Mouse (Mus musculus) forebrain, embryonic 12.5 days (tissue): ENCODE results near the gene Hirip3. TPM values are rescaled to one million over a fixed set of nuclear protein-coding genes. Genes with fewer than 3 reads are reported as not detected.

ENCODE experiments used
- ATAC-seq: fragments of 200-750 bp; cut with Nextera tagmentation; 2 replicates; pipeline ENCODE4 v1.8.0; 2017; ENCODE audit warnings: moderate TSS enrichment; ENCODE audit not compliant: low FRiP score
- H3K27ac ChIP-seq: fragments of 300-500 bp; sonication (generic); 2 replicates; pipeline ENCODE4 v1.5.1; 2016; ENCODE audit warnings: mild to moderate bottlenecking
- H3K27me3 ChIP-seq: fragments of 300-500 bp; sonication (generic); 2 replicates; pipeline ENCODE4 v1.6.1; 2016; ENCODE audit warnings: mild to moderate bottlenecking
- H3K36me3 ChIP-seq: fragments of 300-500 bp; sonication (generic); replicated peaks from 2 replicates; pipeline ENCODE4 v1.6.1; 2016; ENCODE audit warnings: mild to moderate bottlenecking
- H3K4me1 ChIP-seq: fragments of 300-500 bp; sonication (generic); 2 replicates; pipeline ENCODE4 v1.6.1; 2016
- H3K4me2 ChIP-seq: fragments of 300-500 bp; sonication (generic); 2 replicates; pipeline ENCODE4 v1.6.1; 2016; ENCODE audit warnings: mild to moderate bottlenecking, moderate library complexity
- H3K4me3 ChIP-seq: fragments of 300-500 bp; sonication (generic); replicated peaks from 2 replicates; pipeline ENCODE4 v1.5.1; 2016; ENCODE audit warnings: mild to moderate bottlenecking
- H3K9ac ChIP-seq: fragments of 300-500 bp; sonication (generic); 2 replicates; pipeline ENCODE4 v1.6.1; 2016; ENCODE audit warnings: mild to moderate bottlenecking
- H3K9me3 ChIP-seq: fragments of 300-500 bp; sonication (generic); 2 replicates; pipeline ENCODE4 v1.6.1; 2016
- WGBS: fragments of 180-500 bp; shearing (Covaris S2); methylation state at CpG from one replicate; pipeline ENCODE4 v1.1.7; 2016; 5-methylcytosine and 5-hydroxymethylcytosine counted together
- polyA plus RNA-seq: library from polyadenylated mRNA; unstranded; fragments of >200 nt; fragmentation: Nextera tagmentation; extraction: Ambion mirVana; gene quantifications from 2 replicates; pipeline ENCODE4 v1.2.1, GENCODE M21; 2016

The Hirip3 gene
- 53.3 TPM in 2 replicates for polyA plus RNA-seq

DNA sequence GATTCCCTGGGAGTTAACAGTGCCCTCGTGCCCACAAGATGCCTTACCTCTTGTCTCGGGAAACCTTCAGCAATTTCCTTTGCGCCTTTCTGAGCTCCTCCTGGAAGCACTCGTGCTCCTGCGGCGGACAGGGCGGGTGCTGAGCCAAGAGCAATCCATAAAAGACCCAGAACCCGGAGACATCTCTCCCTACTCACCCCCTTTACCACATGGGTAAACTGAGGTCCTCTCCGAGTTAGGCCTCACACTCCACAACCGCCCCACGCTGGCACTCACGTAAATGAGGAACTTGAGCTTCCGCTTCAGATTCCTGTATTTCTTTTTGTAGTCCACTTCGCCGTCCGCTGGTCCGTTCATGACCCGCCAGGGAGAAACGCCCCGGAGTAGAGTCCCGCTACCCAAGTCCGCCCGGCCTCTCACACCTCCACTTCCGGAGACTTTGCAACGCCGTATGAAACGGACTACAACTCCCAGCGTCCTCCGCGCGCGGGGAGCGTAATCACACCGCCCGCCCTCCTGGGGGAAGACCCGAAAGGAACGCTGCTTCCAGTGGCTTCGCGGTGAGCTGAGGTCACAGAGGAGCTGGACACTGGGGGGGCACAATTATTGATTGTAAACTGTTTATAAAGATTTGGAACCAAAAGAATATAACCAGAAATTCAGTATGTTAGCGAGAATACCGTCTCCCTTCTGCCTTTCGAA, at the start of gene Hirip3:
Gene Hirip3, plus strand, starts transcription at position 544 of the 702 bp plus-strand sequence.
- Histone ChIP-seq H3K4me3 (peak within 1 kb of the TSS; percentile 65), H3K9me3 (no peaks in the 10 kb centered on the region), H3K27me3 (no peaks in the 10 kb centered on the region), H3K4me2 (peak within 1 kb of the TSS; percentile 84), H3K36me3 (peaks cover 65% of the 10 kb centered on the region), H3K27ac (peak within 1 kb of the TSS; percentile 80), H3K4me1 (peaks cover 33% of the 10 kb centered on the region), H3K9ac (peak within 1 kb of the TSS; percentile 71)
- ATAC-seq = peak; percentile 89
- WGBS = 4% methylated on average over 42 of the region's 42 CpGs

DNA sequence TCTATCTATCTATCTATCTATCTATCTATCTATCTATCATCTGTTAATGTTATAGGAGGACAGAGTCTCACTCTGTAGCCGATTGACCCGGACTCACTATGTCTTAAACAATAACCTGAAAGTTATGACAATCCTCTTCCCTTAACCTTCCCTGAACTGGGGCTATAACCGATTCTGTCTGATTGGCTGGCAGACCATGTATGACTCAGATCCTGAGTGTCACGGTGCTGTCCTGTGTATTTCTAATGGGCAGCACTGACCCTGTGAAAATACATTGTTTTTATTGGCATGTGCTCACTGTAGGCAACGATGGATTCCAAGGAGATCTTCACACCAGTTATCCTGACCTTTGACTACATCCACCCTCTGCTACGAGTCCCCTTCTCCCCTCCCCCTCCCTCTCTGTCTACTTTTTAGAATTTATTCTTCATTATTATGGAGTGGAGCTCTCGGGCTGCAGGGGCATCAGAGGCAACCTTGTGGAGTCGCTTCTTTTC, 46.0 kb upstream of the Hirip3 start:
- Histone ChIP-seq H3K9ac (no peak overlapping the region), H3K4me1 (peaks cover 3% of the 10 kb centered on the region; the same call in 1 of the 2 replicates), H3K27ac (no peak overlapping the region), H3K4me2 (no peak overlapping the region), H3K9me3 (no peaks in the 10 kb centered on the region), H3K27me3 (0 out of 2 replicates have a peak, but pooled peaks cover 4% of the 10 kb centered on the region), H3K36me3 (no peaks in the 10 kb centered on the region), H3K4me3 (no peak overlapping the region)
- 64% methylated on average over 8 of the region's 8 CpGs for WGBS
- no peak for ATAC-seq

DNA sequence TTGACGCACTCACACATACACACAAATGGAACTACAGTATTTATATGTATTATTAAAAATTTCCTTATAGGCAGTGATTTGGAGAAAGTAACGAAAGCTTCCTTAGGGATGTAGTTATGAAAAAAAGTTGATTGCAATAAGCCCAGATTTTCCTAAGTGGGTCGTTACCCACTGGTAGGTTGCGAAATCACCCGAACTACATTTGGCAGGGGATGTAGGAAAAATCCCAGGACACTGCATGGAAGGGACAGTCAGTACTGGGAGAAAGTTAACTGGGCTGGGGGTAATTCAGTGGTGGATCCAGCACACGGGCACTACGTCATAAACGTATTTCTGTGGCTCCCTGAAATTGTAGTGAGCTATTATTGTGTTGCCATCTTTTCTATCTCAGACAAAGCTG, 45.3 kb upstream of the Hirip3 start:
- Histone ChIP-seq H3K4me3 (no peak overlapping the region), H3K4me1 (peaks cover 3% of the 10 kb centered on the region; the same call in 1 of the 2 replicates), H3K27ac (no peak overlapping the region), H3K9ac (no peak overlapping the region), H3K4me2 (no peak overlapping the region), H3K27me3 (0 out of 2 replicates have a peak, but pooled peaks cover 4% of the 10 kb centered on the region), H3K9me3 (no peaks in the 10 kb centered on the region), H3K36me3 (no peaks in the 10 kb centered on the region)
- 89% methylated on average over 8 of the region's 8 CpGs for WGBS
- no peak for ATAC-seq

DNA sequence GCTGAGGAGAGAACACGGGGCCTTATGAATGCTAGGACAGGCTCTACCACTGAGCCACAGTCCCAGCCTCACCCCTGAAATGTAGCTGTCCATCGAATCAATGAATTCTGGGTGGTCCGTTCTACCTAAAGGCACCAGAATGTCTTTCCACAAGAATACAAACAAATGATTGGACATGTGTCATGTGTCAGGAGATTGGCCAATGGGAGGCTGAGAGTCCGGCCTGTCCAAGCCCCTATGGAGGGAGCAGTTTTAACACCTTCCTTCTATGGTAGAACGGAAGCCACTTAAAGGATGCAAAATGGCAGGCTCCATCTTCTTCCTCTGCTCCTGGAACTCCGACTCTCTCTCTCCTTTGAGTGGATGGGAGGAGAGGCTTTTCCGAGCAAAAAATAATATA, 44.2 kb upstream of the Hirip3 start:
- ATAC-seq = no peak
- no peak overlapping the region for H3K27ac ChIP-seq
- peaks cover 9% of the 10 kb centered on the region; the same call in 1 of the 2 replicates for H3K27me3 ChIP-seq
- H3K9me3 ChIP-seq = no peaks in the 10 kb centered on the region
- no peak overlapping the region for H3K4me2 ChIP-seq
- no peak overlapping the region for H3K9ac ChIP-seq
- WGBS = 83% methylated on average over 7 of the region's 7 CpGs
- no peaks in the 10 kb centered on the region for H3K36me3 ChIP-seq
- peaks cover 10% of the 10 kb centered on the region for H3K4me1 ChIP-seq
- no peak overlapping the region for H3K4me3 ChIP-seq

DNA sequence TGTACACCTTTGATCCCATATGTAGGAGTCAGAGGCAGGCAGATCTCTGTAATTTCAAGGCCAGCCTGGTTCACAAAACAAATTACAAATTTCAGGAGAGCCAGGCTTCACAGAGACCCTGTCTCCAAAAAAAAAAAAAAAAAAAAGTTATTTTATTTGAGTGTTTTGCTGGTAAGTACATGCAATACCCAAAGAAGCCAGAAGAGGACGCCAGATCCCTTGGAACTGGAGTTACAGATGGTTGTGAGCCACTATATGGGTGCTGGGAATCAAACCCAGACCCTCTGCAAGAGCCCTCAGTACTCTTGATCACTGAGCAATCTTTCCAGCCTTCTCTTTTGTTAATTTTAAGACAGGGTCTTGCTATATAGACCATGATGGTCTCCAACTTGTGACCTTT, 43.0 kb upstream of the Hirip3 start:
- Histone ChIP-seq H3K9ac (no peak overlapping the region), H3K9me3 (no peaks in the 10 kb centered on the region), H3K4me1 (peaks cover 19% of the 10 kb centered on the region), H3K27ac (no peak overlapping the region), H3K4me2 (no peak overlapping the region), H3K4me3 (no peak overlapping the region), H3K27me3 (peaks cover 13% of the 10 kb centered on the region; the same call in 1 of the 2 replicates), H3K36me3 (no peaks in the 10 kb centered on the region)
- WGBS = 38% methylated on average over 1 of the region's 1 CpGs
- ATAC-seq = no peak

DNA sequence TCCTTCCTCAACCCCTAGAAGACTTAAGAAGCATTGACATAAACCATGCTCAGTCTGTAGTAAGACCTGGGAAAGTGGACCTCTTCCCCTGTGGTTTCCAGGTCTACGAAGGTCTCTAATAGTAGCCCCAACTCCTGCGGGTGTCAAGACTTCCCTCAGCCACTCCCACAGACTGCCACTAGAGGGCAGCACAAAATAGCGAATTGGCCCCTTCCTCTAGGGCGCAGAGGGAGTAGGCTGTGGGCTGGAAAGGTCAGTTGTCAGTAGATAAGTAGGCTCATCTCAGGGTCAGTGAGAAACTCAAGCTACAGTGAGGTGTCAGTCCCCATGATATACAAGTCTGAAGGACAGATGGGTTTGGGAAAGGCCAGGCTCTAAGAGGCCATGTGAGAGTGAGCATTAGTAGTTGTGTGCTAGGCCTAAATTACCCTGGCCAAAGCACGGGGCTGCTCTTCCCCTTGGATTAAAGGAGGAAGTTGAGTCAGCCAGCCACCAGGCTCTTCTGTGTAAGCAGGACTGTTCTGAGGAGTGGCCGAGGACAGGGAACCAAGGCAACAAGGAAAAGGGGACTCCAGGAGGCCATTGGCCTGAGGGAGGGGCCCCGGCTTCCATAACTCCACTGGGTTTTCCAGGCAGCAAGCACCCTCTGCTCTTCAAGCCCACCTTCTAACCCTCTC, 39.8 kb upstream of the Hirip3 start:
- Histone ChIP-seq H3K27me3 (peaks cover 16% of the 10 kb centered on the region; the same call in 1 of the 2 replicates), H3K9me3 (no peaks in the 10 kb centered on the region), H3K9ac (peak overlapping the region; percentile 86; the same call in 1 of the 2 replicates), H3K4me3 (no peak overlapping the region), H3K4me2 (peak overlapping the region; percentile 85), H3K27ac (peak overlapping the region; percentile 82), H3K36me3 (no peaks in the 10 kb centered on the region), H3K4me1 (peaks cover 39% of the 10 kb centered on the region)
- WGBS = 22% methylated on average over 7 of the region's 7 CpGs
- peak; percentile 39; the same call in 1 of the 2 replicates for ATAC-seq

DNA sequence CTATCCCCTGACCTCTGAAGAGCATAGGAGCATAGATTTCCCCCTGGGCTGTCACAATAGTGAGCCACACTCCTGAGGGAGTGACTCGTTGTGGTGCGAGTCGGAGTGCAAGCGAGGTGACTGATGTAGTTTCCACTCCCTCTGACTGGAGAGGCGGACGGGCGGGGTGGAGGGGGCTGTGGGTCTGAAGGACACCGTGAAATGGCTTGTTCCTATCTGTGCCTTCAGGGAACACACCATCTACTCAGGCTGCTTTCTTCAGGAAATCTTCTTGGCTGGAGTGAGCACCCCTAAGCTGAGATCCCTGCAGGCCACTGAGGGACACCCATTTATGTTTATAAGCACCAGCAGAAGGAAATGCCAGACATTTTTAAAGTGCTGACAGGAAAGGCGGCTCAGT, 39.0 kb upstream of the Hirip3 start:
- peaks cover 16% of the 10 kb centered on the region; the same call in 1 of the 2 replicates for H3K27me3 ChIP-seq
- peak; percentile 12 for ATAC-seq
- H3K9me3 ChIP-seq = no peaks in the 10 kb centered on the region
- H3K4me2 ChIP-seq = peak overlapping the region; percentile 85
- peaks cover 39% of the 10 kb centered on the region for H3K4me1 ChIP-seq
- H3K27ac ChIP-seq = peak overlapping the region; percentile 82
- no peaks in the 10 kb centered on the region for H3K36me3 ChIP-seq
- peak overlapping the region; percentile 86 for H3K9ac ChIP-seq
- peak overlapping the region; percentile 63 for H3K4me3 ChIP-seq
- WGBS = 13% methylated on average over 9 of the region's 9 CpGs

DNA sequence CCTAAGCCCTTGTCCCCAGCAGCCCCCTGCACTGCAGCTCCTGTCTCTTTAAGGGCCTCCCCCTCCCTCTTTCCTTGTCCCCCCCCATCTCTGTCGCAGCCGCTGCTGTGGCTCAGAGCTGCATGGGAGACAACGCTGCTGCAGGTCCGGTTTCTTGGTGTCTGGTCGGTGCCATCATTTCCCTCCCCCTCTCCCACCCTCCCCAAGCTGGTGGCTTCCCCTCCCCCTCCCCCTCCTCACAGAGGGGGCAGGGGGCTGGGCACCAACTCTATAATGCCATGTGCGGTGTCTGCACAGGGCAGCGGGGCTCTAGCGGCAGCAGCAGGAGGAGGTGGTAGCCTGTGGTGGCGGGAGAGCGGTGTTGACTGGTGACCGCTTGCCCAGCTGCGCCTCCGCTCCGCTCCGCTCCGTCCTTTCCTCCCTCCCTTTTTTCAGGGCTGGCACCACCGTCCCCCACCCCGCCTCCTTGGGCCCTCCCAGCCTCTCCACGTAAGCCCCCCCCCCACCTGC, 38.5 kb upstream of the Hirip3 start:
- peaks cover 16% of the 10 kb centered on the region; the same call in 1 of the 2 replicates for H3K27me3 ChIP-seq
- peak; percentile 84 for ATAC-seq
- WGBS = under 1% methylated on average over 16 of the region's 19 CpGs
- H3K27ac ChIP-seq = peak overlapping the region; percentile 82
- H3K9ac ChIP-seq = peak overlapping the region; percentile 86
- peak overlapping the region; percentile 63 for H3K4me3 ChIP-seq
- no peaks in the 10 kb centered on the region for H3K36me3 ChIP-seq
- no peaks in the 10 kb centered on the region for H3K9me3 ChIP-seq
- H3K4me2 ChIP-seq = peak overlapping the region; percentile 85
- H3K4me1 ChIP-seq = peaks cover 39% of the 10 kb centered on the region

DNA sequence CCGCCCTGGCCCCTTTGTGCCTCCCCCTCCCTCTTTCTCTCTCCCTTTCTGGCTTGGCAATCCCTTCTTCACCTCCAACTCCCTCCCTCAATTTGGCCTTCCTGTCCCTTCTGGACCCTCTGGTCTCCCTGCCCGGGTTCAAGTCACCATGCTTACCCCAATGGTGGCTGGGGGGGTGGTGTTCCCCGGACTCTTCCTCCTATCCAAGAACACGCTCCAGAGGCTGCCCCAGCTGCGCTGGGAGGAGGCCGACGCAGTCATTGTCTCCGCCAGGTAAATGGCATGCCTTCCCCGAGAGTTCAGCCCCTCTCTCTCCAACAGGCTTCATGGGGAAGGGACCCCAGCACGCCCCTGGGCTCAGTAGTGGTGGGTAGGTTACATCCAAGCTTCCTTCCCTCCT, 37.8 kb upstream of the Hirip3 start:
- Histone ChIP-seq H3K9ac (peak overlapping the region; percentile 86), H3K4me2 (peak overlapping the region; percentile 85), H3K4me3 (peak overlapping the region; percentile 63), H3K36me3 (no peaks in the 10 kb centered on the region), H3K9me3 (no peaks in the 10 kb centered on the region), H3K27ac (peak overlapping the region; percentile 82), H3K4me1 (peaks cover 39% of the 10 kb centered on the region), H3K27me3 (peaks cover 16% of the 10 kb centered on the region; the same call in 1 of the 2 replicates)
- peak; percentile 42; the same call in 1 of the 2 replicates for ATAC-seq
- WGBS = 14% methylated on average over 10 of the region's 10 CpGs

DNA sequence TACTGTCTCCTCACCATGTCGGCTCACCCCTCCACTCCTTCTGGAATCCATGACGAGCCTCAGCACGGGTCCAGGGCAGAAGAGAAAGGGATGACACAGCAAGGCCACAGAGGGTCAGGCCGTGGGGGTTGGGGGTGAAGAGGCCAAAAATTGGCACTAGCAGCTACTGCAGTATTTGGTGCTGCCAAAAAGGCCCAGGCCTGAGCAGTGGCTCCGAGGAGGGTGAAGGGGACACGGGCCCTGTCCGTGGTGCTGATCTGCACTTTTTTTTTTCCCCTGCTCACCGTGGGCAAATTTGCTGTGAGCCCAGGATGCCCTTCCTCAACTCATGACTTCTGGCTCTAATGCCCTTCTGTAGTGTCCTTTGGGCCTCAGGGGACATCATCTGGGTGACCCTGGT, 36.4 kb upstream of the Hirip3 start:
- WGBS = 21% methylated on average over 8 of the region's 8 CpGs
- Histone ChIP-seq H3K4me1 (peaks cover 50% of the 10 kb centered on the region), H3K4me2 (0 out of 2 replicates have a peak overlapping the region, but pooled peaks have one; percentile 85)

DNA sequence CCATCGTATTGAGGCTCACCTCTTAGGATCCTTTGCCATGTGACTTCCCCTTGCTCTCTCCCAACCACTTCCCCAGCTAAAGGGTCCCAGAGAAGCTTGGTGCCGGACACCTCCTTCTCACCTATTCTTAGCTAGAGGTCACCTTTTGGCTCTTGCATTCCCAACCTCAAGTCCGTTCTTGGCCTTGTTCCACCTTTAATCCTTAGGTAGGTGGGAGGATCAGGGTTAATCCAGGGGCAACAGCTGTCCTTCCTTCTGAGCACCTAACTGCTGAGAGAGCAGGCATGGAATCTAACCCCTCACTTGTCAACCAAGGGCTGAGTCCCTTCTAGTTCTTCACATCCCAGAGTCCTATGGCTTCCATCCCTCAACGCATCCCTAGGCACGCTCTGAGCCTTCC, 35.8 kb upstream of the Hirip3 start:
- no peaks in the 10 kb centered on the region for H3K36me3 ChIP-seq
- H3K27me3 ChIP-seq = peaks cover 23% of the 10 kb centered on the region; the same call in 1 of the 2 replicates
- no peak overlapping the region for H3K4me2 ChIP-seq
- no peak overlapping the region for H3K4me3 ChIP-seq
- H3K9ac ChIP-seq = no peak overlapping the region
- H3K9me3 ChIP-seq = no peaks in the 10 kb centered on the region
- H3K4me1 ChIP-seq = peaks cover 50% of the 10 kb centered on the region
- WGBS = 76% methylated on average over 5 of the region's 5 CpGs
- ATAC-seq = no peak
- H3K27ac ChIP-seq = no peak overlapping the region

More for the DNA sequence above, 36.4 kb upstream of the Hirip3 start:
- no peak for ATAC-seq
- Histone ChIP-seq H3K4me3 (no peak overlapping the region), H3K9ac (no peak overlapping the region), H3K27ac (no peak overlapping the region), H3K36me3 (no peaks in the 10 kb centered on the region), H3K27me3 (peaks cover 23% of the 10 kb centered on the region; the same call in 1 of the 2 replicates), H3K9me3 (no peaks in the 10 kb centered on the region)

DNA sequence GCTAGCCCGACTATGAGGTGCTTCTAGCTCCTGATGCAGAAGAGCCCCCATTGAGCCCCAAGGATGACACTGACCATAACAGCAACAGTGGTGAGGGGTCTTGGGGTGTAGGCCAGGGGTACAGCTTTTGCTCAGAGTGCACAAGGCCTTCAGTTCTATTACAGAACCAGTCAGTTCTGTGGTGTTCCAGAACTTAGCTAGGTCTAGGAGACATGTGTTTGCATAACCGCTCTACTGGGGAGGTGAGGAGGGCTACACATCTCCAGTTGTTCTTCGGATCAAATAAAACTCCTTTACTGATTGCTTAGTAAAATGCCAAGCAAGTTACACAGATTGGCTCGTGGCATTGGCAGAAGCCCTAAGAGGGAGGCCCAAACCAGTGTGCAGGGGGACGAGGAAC, 30.2 kb upstream of the Hirip3 start, which contains the start of gene 4930451I11Rik:
Gene 4930451I11Rik, minus strand, starts transcription at position 101 of the 400 bp plus-strand sequence.
- Histone ChIP-seq H3K36me3 (no peaks in the 10 kb centered on the region), H3K4me3 (peak within 1 kb of the TSS; percentile 35), H3K9me3 (no peaks in the 10 kb centered on the region), H3K27ac (peak within 1 kb of the TSS; percentile 50; the same call in 1 of the 2 replicates), H3K4me2 (peak within 1 kb of the TSS; percentile 54), H3K9ac (peak within 1 kb of the TSS; percentile 44; the same call in 1 of the 2 replicates), H3K4me1 (peaks cover 19% of the 10 kb centered on the region), H3K27me3 (peaks cover 10% of the 10 kb centered on the region)
- 53% methylated on average over 5 of the region's 5 CpGs for WGBS
- ATAC-seq = no peak
